Mouse (Mus musculus) kidney, adult 9 months (tissue): ENCODE data around the gene Larp6.

ENCODE experiments used
- DNase-seq: peaks from one replicate; pipeline ENCODE4 v3.0.0; 2022

The Larp6 gene

DNA sequence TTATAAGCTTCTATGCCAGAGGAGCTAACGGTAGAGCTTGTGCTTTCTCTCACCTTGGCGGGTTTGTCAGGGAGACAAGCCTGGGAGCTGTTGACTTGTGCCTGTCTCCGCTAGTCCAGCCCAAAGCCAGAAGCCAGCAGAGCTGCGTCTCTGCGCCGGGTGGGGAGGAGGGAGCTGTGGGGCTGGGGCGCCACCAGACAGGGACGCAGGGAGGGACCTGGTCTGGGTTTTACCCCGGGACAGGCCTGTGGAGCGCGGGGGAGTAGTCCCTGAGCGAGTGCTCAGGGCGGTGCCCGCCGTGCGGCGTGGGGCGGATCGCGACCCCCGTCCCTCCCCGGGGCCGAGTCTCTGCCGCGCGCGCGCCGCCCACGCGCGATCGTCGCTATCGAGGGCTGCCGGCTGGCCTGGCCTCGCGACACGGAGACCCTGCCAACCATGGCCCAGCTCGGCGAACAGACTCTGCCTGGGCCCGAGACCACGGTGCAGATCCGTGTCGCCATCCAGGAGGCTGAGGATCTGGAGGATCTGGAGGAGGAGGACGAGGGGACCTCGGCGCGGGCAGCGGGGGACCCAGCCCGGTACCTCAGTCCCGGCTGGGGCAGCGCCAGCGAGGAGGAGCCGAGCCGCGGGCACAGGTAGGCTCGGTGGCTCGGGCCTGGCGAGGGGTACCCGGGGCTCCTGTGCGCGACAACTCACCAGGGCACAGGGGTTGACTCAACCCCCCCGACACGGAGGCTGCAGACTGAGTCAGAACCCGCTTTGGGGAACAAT, at the start of gene Larp6:
Gene Larp6 (plus strand): TSS at position 219 of the 771 bp plus-strand sequence.
- no peak for DNase-seq

- DNase-seq, result no peak
Observed at GRCm38 (mm10) chr9:60664385-60664784, 48.4 kb upstream of the Larp6 start.

- DNase-seq, result peak; percentile 32
Observed at GRCm38 (mm10) chr9:60664866-60665265, 47.9 kb upstream of the Larp6 start.

DNA sequence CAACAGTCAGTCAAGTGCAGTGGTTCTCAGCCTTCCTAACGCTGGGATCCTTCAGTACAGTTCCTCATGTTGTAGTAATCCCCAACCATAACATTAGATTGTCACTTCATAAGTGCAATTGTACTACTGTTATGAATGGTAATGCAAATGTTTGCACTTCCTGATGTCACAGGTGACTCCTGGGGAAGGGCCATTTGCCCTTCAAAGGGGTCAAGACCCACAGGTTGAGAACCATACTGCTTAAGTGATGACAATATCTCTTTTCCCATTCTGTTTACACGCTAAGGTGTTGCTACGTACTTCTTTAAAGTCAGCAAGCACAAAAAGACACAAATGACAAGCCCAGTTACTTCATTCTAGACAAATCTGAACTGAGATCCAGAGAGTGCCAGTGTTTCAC, 47.3 kb upstream of the Larp6 start:
- DNase-seq, result no peak

GRCm38 (mm10) chr9:60668886-60669285, 43.9 kb upstream of the Larp6 start:
- no peak for DNase-seq

- DNase-seq, result no peak
Observed at GRCm38 (mm10) chr9:60672568-60672967, 40.2 kb upstream of the Larp6 start.

DNA sequence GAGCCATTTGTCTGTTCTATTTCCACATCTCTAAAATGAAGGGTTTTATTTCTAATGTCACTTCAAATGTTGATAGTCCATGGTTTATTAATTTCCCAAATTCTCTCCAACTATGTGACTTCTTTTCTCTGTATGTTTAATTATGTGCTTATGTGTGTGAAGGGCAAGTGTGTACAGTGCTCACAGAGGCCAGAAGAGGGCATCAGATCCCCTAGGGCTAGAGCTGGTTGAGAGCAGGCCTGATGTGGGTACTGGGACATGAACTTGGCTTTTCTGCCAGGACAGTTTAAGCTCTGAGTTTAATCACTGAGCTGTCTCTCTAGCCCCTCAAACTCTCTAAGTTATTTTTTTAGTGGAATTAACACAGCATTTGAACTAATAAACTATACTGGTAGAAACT, 38.0 kb upstream of the Larp6 start:
- DNase-seq, result no peak

DNA sequence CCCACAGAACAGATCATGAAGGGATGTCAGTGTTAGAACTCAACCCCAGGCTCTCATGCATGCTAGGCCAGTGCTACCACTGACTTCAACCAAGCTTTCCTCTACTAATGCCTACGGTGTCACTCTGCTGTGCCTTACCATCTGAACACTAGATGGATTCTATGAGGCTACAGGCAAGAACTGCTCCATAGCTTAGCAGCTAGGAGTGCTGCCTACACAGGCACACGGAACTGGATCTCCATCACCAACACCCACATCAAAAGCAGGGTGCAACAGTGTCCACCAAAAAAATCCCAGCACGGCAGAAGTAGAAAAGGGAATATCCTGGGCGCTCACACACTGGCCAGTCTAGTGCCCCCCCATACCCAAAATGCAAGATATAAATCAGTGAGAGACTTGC, 36.4 kb upstream of the Larp6 start:
- no peak for DNase-seq

GRCm38 (mm10) chr9:60678913-60679312, 33.9 kb upstream of the Larp6 start:
- DNase-seq, result peak; percentile 21

DNA sequence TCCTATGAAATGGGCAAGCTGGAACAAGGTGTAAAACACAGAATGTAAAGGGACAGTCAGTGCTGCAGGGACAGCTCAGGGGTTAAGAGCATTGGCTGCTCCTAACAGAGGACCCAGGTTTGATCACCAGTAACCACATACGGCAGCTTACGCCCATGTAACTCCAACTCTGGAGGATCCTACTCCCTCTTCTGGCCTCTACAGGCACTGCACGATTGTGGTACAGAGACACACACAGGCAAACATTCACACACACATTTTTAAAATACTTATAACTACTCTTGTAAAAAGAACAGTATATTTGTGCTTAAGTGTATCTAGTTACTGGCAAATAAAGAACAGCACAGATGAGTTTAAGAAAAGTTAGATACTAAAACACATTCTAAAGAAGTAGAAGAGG, 31.8 kb upstream of the Larp6 start:
- no peak for DNase-seq

GRCm38 (mm10) chr9:60682753-60683152, 30.0 kb upstream of the Larp6 start:
- DNase-seq, result no peak

- no peak for DNase-seq
Observed at GRCm38 (mm10) chr9:60687415-60687814, 25.4 kb upstream of the Larp6 start.

GRCm38 (mm10) chr9:60687891-60688324, 24.9 kb upstream of the Larp6 start, which contains the start of gene Lrrc49:
TSS of gene Lrrc49 (minus strand) at chr9:60688158.
- DNase-seq, result peak; percentile 94

DNA sequence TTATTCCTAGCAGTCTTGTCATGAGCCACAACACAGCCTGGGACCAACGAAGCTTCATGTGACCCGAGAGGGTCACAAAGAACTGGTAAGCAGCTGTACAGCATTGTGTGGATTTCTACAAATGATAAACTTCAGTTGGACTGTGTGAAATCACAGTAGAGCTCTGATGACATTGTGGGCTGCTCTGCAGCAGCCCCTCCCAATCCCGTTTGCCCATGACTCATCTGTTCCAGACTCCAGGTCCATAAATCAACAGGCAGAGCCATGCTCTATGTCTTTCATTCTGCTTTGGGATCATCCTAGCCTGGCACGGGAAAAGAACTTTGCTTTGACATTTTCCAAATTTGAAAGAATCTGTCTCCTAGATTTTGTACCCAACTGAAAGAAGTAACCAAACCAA, 20.2 kb upstream of the Larp6 start:
- DNase-seq, result no peak

DNA sequence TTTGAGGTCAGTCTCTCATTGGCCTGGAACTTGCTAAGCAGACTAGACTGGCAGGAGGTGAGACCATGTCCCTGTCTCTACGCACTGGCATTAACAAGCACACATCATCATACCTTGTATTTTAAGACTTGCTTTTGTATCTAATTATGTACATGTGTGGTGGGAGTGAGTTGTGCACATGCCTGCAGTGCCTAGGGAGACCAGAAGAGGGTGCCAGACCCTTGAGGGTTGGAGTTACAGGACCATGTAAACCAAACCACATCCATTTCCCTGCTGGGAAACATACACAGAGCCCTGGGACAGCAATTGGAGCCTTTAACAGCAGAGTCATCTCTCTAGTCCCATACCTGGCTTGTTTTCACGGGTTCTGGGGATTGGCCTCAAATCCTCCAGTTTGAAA, 18.8 kb upstream of the Larp6 start:
- no peak for DNase-seq

GRCm38 (mm10) chr9:60696271-60696985, 16.4 kb upstream of the Larp6 start:
- DNase-seq, result peak; percentile 44

DNA sequence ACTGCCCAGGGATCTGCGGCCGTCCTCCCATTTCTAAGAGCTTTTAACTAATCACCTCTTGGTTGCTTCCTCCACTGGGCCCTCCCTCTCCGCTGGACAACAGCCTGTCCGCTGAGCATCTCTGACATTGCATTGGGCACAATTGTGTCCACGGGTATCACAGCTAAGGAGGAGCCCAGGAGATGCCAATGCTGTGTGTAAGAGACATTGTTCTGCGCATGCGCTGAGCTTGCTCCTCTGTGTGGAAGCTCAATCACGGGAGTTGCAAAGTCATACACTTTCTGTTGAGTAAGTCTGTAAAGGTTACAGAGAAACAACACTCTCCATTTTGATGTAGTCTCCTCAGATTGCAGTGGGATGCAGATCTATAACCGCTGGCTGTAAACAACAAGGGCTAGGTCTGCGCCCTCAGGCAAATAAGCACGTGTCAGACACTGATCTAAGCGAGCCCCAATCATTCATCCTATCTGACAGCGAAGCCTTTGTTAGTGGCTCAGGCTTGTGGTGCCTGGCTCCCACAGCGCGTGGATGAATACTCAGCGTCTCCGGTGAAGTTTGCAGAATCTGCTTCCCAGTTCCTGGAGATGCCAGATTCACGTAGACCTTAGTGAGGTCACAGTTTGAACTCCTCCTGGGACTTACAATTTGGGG, 13.1 kb upstream of the Larp6 start:
- DNase-seq, result no peak

GRCm38 (mm10) chr9:60707594-60707993, 5.2 kb upstream of the Larp6 start:
- no peak for DNase-seq

DNA sequence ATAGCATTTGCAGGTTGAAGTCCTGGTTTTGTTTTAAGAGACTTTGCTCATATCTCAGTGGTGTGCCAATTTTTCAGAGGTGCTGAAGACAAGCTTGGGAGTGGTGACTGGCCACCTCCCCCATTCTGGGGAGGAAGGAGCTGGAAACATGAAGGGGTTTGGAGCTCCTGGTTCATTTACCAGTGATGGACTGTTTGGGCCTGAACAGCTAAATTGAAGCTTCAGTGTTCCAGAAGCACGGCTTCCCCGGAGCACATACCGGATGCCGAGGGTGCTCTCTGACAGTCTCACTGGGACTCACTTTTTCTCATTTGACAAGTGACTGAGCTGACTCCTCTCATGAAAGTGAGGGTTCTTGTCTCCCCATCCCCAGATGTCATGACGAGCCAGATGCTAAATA, 4.2 kb upstream of the Larp6 start:
- DNase-seq, result no peak

- DNase-seq, result no peak
Observed at GRCm38 (mm10) chr9:60709721-60710120, 3.1 kb upstream of the Larp6 start.

DNA sequence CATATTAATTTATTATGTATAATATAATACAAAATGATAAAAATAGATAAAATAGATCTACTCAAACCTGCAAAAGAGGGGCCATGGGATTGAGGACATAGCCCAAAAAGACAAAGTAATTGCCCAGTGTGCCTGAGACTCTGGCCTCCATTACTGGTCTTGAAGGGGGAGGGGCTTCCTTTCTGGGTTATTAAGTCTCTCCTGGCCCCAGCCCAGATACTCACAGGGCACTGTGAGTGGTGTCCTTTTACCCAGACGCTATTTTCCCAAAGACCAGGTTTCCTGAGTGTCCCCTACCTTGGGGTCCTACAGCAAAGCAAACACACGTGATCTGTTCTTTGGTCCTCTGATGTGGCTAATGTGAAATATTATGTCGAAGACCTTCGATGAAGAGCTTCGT, 778 bp upstream of the Larp6 start:
- no peak for DNase-seq

DNA sequence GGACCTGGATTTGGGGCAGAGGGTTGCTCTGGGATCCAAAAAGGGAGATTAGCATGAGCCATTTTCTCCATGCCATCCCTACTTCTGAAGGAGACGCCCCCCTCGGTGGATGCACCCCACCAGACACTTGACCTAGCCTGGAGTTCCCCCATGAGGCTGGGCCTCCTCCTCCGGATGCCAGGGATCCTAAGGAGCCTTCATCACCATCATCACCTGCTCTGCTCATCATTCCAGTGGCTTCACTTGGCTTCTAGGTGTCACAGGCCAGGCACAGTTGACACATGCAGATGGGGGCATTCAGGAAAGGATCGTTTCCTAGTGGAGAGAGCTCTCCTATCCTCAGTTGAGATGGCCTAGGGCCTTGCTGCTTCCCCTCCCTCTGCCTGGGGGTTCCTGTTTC, 827 bp downstream of the Larp6 start:
- no peak for DNase-seq

- DNase-seq, result peak; percentile 26
Observed at GRCm38 (mm10) chr9:60714191-60714590, 1.4 kb downstream of the Larp6 start.

- no peak for DNase-seq
Observed at GRCm38 (mm10) chr9:60715271-60715670, 2.5 kb downstream of the Larp6 start.
